In the genomic region with DNA sequence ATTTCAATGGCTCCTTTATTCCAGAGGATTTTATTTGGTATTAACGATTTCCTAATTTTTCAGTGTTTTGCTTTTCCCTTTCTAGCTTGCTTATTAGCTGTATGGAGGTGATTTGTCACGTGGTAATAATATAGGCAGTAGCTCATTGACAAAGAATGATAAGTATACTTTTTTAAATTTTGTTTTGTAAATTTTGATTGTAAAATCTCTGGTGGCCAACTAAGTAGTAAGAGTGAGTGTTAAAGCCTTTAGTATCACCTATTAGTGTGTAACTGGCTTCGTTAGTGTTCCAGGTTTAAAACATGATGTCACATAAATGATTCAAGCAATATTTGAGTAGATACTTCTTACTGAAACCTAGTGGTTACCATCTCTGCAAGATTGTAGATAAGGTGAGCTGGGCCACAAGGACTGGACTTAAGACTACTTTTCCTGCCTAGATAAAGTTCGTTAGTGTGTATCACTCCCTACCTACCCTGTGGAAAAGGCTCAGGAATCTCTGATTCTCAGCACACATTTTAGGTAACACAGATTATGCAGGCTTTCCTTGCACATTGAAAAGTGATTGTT, we compare ENCODE assay signal across 8 mouse cellular contexts. TPM values are rescaled to one million over a fixed set of nuclear protein-coding genes. Genes with fewer than 3 reads are reported as not detected.
A peak's percentile ranks its signal among the peaks of the same experiment; 100 is the strongest.
DNase-seq lines count a peak whose midpoint lies in the region; ATAC-seq and TF ChIP-seq lines count a peak whose summit lies in the region.

No protein-coding gene starts in this region.

- no peaks in the 10 kb centered on the region for H3K27me3 ChIP-seq in kidney, postnatal 0 days (ENCODE audit: insufficient read depth, low read length)
- no peaks in the 10 kb centered on the region for H3K27me3 ChIP-seq in embryonic facial prominence, embryonic 12.5 days
- no peaks in the 10 kb centered on the region for H3K27me3 ChIP-seq in limb, embryonic 10.5 days (ENCODE audit: low read depth, poor library complexity, severe bottlenecking)
- no peaks in the 10 kb centered on the region for H3K27me3 ChIP-seq in neural tube, embryonic 12.5 days (replicated peaks)

- no peak overlapping the region for H3K27ac ChIP-seq in kidney, postnatal 0 days
- no peak overlapping the region for H3K27ac ChIP-seq in embryonic facial prominence, embryonic 12.5 days
- no peak overlapping the region for H3K27ac ChIP-seq in limb, embryonic 10.5 days
- H3K27ac ChIP-seq in neural tube, embryonic 12.5 days: no peak overlapping the region

- 61% methylated on average over 4 of the region's 4 CpGs for WGBS in kidney, postnatal 0 days
- whole genome bisulfite sequencing in embryonic facial prominence, embryonic 12.5 days: 68% methylated on average over 4 of the region's 4 CpGs
- WGBS in limb, embryonic 10.5 days: 75% methylated on average over 4 of the region's 4 CpGs
- 76% methylated on average over 4 of the region's 4 CpGs for WGBS in neural tube, embryonic 12.5 days

- peak overlapping the region; percentile 81 for H3K4me2 ChIP-seq in kidney, postnatal 0 days (ENCODE audit: low read length)
- H3K4me2 ChIP-seq in embryonic facial prominence, embryonic 12.5 days (replicated peaks): peak overlapping the region; percentile 65
- H3K4me2 ChIP-seq in neural tube, embryonic 12.5 days (replicated peaks): peak overlapping the region; percentile 75

- no peaks in the 10 kb centered on the region for H3K9me3 ChIP-seq in kidney, postnatal 0 days (replicated peaks; ENCODE audit: low read length)
- H3K9me3 ChIP-seq in embryonic facial prominence, embryonic 12.5 days: no peaks in the 10 kb centered on the region
- no peaks in the 10 kb centered on the region for H3K9me3 ChIP-seq in limb, embryonic 10.5 days (replicated peaks)
- H3K9me3 ChIP-seq in neural tube, embryonic 12.5 days: no peaks in the 10 kb centered on the region

- peak overlapping the region; percentile 82 for H3K4me3 ChIP-seq in kidney, postnatal 0 days (replicated peaks; ENCODE audit: low read depth, low read length)
- peak overlapping the region; percentile 91 for H3K4me3 ChIP-seq in embryonic facial prominence, embryonic 12.5 days
- H3K4me3 ChIP-seq in limb, embryonic 10.5 days: peak overlapping the region; percentile 97
- H3K4me3 ChIP-seq in neural tube, embryonic 12.5 days: peak overlapping the region; percentile 99; the same call in 1 of the 2 replicates

- 0 out of 2 replicates have a peak overlapping the region, but pooled peaks have one; percentile 90 for H3K9ac ChIP-seq in kidney, postnatal 0 days (ENCODE audit: low read depth, low read length)
- H3K9ac ChIP-seq in embryonic facial prominence, embryonic 12.5 days: peak overlapping the region; percentile 100; the same call in 1 of the 2 replicates
- peak overlapping the region; percentile 99; the same call in 1 of the 2 replicates for H3K9ac ChIP-seq in neural tube, embryonic 12.5 days

- no peak for ATAC-seq in kidney, postnatal 0 days (replicated peaks; ENCODE audit: low FRiP score, low read depth)
- ATAC-seq in embryonic facial prominence, embryonic 12.5 days (ENCODE audit: insufficient number of reproducible peaks, insufficient read depth, low FRiP score, low TSS enrichment): no peak
- ATAC-seq in neural tube, embryonic 12.5 days (ENCODE audit: low FRiP score, low read depth): no peak

- no peak for DNase-seq in kidney, postnatal 0 days (ENCODE audit: low spot score)
- no peak for DNase-seq in kidney, adult 8-10 months
- no peak for DNase-seq in limb, embryonic 10.5 days (ENCODE audit: low spot score)
- DNase-seq in T-cell, adult 2 months (ENCODE audit: low spot score): no peak
- DNase-seq in urinary bladder, postnatal 25 days (ENCODE audit: low spot score): no peak
- DNase-seq in gastrocnemius, postnatal 4 days (ENCODE audit: low spot score in 2 of 2): no peak

- no peak for TF ChIP-seq CTCF in kidney, postnatal 0 days (IDR thresholded peaks at IDR 0.05; ENCODE audit: low read depth)

- no peaks in the 10 kb centered on the region for H3K36me3 ChIP-seq in kidney, postnatal 0 days (ENCODE audit: insufficient read depth, low read length)
- no peaks in the 10 kb centered on the region for H3K36me3 ChIP-seq in embryonic facial prominence, embryonic 12.5 days
- H3K36me3 ChIP-seq in limb, embryonic 10.5 days: peaks cover 13% of the 10 kb centered on the region
- no peaks in the 10 kb centered on the region for H3K36me3 ChIP-seq in neural tube, embryonic 12.5 days

- H3K4me1 ChIP-seq in kidney, postnatal 0 days (replicated peaks; ENCODE audit: insufficient read depth, low read length): peaks cover 8% of the 10 kb centered on the region
- peaks cover 3% of the 10 kb centered on the region; the same call in 1 of the 2 replicates for H3K4me1 ChIP-seq in embryonic facial prominence, embryonic 12.5 days
- H3K4me1 ChIP-seq in limb, embryonic 10.5 days: peaks cover 8% of the 10 kb centered on the region
- H3K4me1 ChIP-seq in neural tube, embryonic 12.5 days: peaks cover 9% of the 10 kb centered on the region

RNA-seq across cellular contexts. Expression of gene Fxr1, which starts 1.6 kb away (rescaled TPM):
- polyA plus RNA-seq in kidney, postnatal 0 days (2015; fragmentation: Nextera tagmentation; extraction: Ambion mirVana): 45.7 and 46.3 TPM in 2 replicates
- polyA plus RNA-seq in embryonic facial prominence, embryonic 12.5 days (2016; fragmentation: Nextera tagmentation; extraction: Ambion mirVana): 61.4 and 69.2 TPM in 2 replicates
- 56.1 and 60.7 TPM in 2 replicates for polyA plus RNA-seq in limb, embryonic 10.5 days (2016; fragmentation: Nextera tagmentation; extraction: Ambion mirVana)
- polyA plus RNA-seq in neural tube, embryonic 12.5 days (2016; fragmentation: Nextera tagmentation; extraction: Ambion mirVana): 56.0 and 56.1 TPM in 2 replicates
- total RNA-seq in gastrocnemius, postnatal 4 days (2021): 100 to 1,000 TPM; 347 to 401 TPM

RNA-seq across cellular contexts. Expression of gene Dnajc19, which starts 59.8 kb away (rescaled TPM):
- 307 and 324 TPM in 2 replicates for polyA plus RNA-seq in kidney, postnatal 0 days (2015; fragmentation: Nextera tagmentation; extraction: Ambion mirVana)
- 138 and 144 TPM in 2 replicates for polyA plus RNA-seq in embryonic facial prominence, embryonic 12.5 days (2016; fragmentation: Nextera tagmentation; extraction: Ambion mirVana)
- polyA plus RNA-seq in limb, embryonic 10.5 days (2016; fragmentation: Nextera tagmentation; extraction: Ambion mirVana): 164 and 181 TPM in 2 replicates
- polyA plus RNA-seq in neural tube, embryonic 12.5 days (2016; fragmentation: Nextera tagmentation; extraction: Ambion mirVana): 135 and 142 TPM in 2 replicates
- 100 to 1,000 TPM in 1 of 2 experiments, 10 to 100 TPM in 1; 98.2 to 109 TPM for total RNA-seq in gastrocnemius, postnatal 4 days (2021)
